25 mouse cellular contexts compared by ENCODE assay signal in genomic region chr6:37751701-37752100, GRCm38 (mm10).
"Had no signal": no experiment of that assay in that cellular context is flagged by ENCODE, and none has a peak within 500 bp of the region (broad histone marks: within the 10 kb centered on the region; RNA-seq: fewer than 3 reads in every experiment).

No protein-coding gene starts in this region.

- H3K36me3 ChIP-seq: embryonic facial prominence, embryonic 10.5 days; embryonic facial prominence, embryonic 12.5 days; embryonic facial prominence, embryonic 13.5 days; embryonic facial prominence, embryonic 15.5 days; forebrain, embryonic 10.5 days; forebrain, embryonic 12.5 days; forebrain, embryonic 15.5 days had no signal

- DNase-seq: cerebellum, adult 8-10 months; cerebellum, adult 9-10 months; cerebellum, adult 9-11 months; cerebellum, postnatal 10 days; cerebellum, postnatal 14 days; cerebellum, postnatal 25 days; cerebellum, postnatal 36 days; embryo, embryonic 11 days; forebrain, postnatal 0 days; gastrocnemius, adult 2 months; gastrocnemius, postnatal 10 days; gastrocnemius, postnatal 14 days; gastrocnemius, postnatal 25 days; gastrocnemius, postnatal 36 days; heart, adult 18-20 months; heart, adult 2 months had no signal

- H3K9ac ChIP-seq: embryonic facial prominence, embryonic 12.5 days; embryonic facial prominence, embryonic 13.5 days; embryonic facial prominence, embryonic 15.5 days; forebrain, embryonic 12.5 days; forebrain, embryonic 13.5 days; forebrain, embryonic 15.5 days; forebrain, postnatal 0 days had no signal

- H3K4me1 ChIP-seq: embryonic facial prominence, embryonic 10.5 days; embryonic facial prominence, embryonic 12.5 days; embryonic facial prominence, embryonic 13.5 days; embryonic facial prominence, embryonic 15.5 days; forebrain, embryonic 10.5 days; forebrain, embryonic 12.5 days; forebrain, embryonic 13.5 days; forebrain, embryonic 15.5 days had no signal

- H3K27ac ChIP-seq: embryonic facial prominence, embryonic 10.5 days; embryonic facial prominence, embryonic 12.5 days; embryonic facial prominence, embryonic 13.5 days; embryonic facial prominence, embryonic 15.5 days; forebrain, embryonic 10.5 days; forebrain, embryonic 12.5 days; forebrain, embryonic 13.5 days; forebrain, embryonic 15.5 days; gastrocnemius, adult 2 months; heart, adult 2 months had no signal

- H3K4me3 ChIP-seq: embryonic facial prominence, embryonic 10.5 days; embryonic facial prominence, embryonic 12.5 days; embryonic facial prominence, embryonic 13.5 days; embryonic facial prominence, embryonic 15.5 days; erythroblast, embryonic 14.5 days; forebrain, embryonic 10.5 days; forebrain, embryonic 12.5 days; forebrain, embryonic 13.5 days; forebrain, embryonic 15.5 days; gastrocnemius, adult 2 months; heart, adult 2 months had no signal

- H3K27me3 ChIP-seq: embryonic facial prominence, embryonic 12.5 days; embryonic facial prominence, embryonic 13.5 days; embryonic facial prominence, embryonic 15.5 days; forebrain, embryonic 12.5 days; forebrain, embryonic 13.5 days; forebrain, embryonic 15.5 days had no signal
